Mouse (Mus musculus): ENCODE data around the gene Nav2.

The Nav2 gene

DNA sequence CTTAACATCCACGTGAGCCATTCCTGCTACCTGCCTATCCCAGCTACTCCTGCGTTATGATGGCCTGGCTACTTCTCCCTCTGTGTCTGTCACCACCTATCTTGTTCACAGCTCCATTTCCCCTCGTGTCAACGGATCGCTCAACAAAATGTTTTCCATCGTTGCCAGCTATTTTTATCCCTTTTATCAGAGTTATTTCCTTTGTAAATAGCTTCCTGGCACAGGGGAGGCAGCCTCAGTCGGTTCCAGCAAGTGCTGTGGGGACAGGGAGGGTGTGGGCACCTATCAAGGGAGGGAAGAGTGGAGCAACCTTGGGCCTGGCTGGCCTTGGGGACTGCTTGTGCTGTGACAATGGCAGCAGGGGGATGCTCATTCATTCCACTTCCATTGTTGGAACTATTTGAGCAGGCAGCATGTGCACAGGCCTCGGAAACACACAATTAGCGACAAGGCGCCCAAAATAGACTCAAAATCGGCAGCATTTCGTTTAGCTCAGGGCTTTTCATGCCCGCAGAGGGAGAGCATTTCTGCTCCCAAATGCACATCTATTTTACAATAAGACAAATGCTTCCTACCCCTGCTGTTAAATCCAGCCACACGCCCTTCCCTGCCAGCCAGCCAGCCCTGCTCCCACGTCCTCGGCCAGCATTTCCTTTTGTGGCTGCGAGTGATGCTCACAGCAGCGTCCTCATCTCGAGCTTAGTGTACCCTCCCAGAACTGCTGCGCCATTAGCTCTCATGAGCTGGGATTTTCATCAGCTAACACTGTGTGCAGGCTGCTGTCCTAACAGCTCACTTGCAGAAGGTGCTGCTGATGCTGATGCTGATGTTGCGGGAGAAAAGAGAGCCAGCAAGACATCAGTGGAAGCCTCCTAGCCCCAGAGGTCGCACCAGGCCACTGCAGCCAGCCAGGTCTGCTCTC is 237.5 kb downstream of the Nav2 start:
- in situ Hi-C loops (cut with MseI, MboI): no loop called here

DNA sequence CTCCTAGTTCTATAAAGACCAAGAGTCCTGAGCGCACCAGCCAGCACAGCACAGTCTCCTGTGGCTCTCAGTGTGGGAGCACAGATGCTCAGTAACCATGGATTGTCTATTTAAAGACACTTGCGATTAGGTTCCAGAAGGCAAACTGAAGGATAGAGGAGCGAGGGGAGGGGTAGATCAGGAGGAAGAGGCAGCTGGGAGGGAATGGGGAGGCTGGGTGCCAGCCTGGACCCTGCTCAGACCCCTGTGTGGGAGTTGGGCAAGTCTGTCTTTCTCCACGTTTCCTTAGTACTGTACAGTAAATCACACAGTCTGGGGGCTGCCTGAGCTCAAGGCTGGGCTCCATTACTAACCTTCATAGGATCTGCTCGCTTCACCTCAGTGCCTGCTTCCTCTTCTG is 243.8 kb downstream of the Nav2 start:
- in situ Hi-C loops (cut with MseI, MboI): no loop called here

- in situ Hi-C loops (cut with MseI, MboI): no loop called here
Observed at GRCm38 (mm10) chr7:49152713-49153112, 244.2 kb downstream of the Nav2 start.

DNA sequence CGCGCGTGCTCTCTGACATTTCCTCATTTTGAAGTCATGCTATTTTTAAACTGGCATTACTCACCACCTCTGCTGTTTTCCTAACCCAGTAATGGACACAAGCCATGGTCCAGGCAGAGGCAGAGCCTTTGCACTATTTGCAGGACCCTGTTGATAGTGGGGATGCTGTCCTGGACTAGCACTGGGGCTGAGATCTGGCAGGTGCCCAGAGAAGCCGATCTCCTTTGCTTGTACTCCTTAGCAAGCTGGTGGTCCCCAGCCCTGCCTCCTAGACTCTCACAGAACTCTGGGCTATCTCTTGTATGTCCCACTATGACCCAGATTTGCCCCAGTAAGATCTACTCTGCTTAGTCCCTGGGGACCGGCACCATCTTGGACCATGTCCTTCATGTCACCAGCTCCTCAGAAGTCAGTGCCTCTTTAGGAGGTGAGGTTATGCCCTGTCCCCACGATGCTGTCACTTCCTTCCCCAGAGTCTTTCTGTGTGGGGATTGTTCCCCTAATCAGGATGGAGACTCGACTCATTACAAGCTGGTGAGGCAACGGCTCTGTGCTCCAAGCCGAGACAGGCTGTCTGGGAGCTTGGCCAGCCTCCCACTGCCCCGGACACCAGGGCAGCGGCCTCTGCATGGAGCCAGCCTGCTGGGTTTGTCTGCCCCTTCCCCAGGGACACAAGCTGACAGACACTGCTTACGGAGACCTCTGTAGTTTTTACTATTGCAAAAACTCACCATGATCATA is 250.3 kb downstream of the Nav2 start:
- in situ Hi-C loops (cut with MseI, MboI): no loop called here

DNA sequence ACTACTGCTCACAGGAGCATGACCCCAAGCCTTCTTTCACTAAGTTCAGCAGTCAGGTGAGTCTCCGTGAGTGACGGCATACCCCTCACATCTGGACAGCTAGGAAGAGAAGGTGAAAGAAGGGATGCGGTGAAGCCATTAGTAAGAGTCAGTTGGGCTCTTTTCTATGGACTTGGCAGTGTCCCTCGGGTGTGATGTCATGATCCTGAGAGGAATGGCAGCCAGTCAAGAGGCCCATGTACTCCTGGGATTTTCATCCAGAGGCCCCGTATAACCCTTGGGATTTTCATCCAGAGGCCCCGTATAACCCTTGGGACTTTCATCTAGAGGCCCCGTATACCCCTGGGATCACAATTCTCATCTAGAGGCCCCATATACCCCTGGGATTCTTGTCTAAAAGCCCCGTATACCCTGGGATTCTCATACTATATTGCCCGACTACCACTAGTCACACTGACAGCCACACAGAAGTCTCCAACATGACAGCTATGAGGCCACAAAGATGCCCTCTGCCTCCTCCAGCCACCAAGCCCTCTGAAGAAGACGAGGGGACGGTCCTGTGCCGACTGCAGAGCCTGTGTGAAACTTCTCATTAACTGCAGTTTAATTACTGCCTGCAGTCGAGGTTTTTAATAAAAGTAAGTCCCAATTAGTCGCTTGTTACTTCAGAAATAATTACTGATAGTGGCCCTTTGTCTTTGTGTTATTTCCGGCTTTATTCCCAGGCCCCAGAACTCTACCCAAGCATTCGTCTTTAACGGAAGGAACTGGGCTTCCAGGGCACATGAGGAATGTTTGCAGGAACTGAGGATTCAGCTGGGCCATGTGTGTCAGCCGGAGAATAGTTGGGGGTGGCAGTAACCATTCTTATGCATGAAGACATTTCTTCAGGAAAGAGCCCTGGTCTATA is 251.4 kb downstream of the Nav2 start:
- in situ Hi-C loops (cut with MseI, MboI): no loop called here

- in situ Hi-C loops (cut with MseI, MboI): no loop called here
Observed at GRCm38 (mm10) chr7:49162079-49162478, 253.6 kb downstream of the Nav2 start.

- in situ Hi-C loops (cut with MseI, MboI): no loop called here
Observed at GRCm38 (mm10) chr7:49163789-49164188, 255.3 kb downstream of the Nav2 start.

DNA sequence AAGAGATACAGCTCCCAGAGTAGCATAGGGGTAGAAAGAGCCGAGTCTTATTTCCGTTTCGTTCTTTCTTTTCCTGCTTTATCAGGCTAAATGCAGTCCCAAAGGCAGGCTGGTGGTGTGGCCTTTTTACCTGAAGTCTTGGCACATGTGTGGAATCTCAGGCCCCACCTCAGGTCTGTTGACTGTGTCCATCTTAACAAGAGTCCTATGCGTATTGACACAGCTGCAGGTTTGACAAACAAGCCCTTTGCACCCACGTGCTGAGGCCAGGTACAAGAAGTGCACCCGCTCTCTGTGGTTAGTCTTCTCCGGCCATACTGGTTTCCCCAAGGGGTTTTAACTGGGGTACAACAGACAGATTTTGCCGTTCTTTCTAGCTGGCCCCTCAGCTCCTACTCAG is 256.4 kb downstream of the Nav2 start:
- in situ Hi-C loops (cut with MseI, MboI): no loop called here

DNA sequence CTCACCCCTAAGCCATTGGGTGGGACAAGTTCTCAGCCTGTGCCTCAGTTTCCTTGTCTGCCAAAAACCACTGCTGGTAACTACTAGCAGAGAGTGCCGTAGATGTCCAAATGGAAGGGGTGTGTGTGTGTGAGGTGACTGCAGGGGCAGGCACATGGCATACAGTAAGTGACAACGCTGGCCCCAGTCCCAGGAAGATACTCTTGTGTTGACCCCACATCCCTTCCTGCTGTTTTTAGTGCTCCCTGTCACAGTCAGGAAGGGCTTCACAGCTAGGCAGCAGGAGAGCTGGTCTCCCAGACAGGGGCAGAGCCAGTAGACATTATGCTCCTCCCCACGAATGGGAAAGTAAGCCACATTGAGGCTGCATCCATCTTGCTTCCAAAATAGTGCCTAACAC is 264.4 kb downstream of the Nav2 start:
- in situ Hi-C loops (cut with MseI, MboI): no loop called here

- in situ Hi-C loops (cut with MseI, MboI): no loop called here
Observed at GRCm38 (mm10) chr7:49175784-49176409, 267.4 kb downstream of the Nav2 start.

DNA sequence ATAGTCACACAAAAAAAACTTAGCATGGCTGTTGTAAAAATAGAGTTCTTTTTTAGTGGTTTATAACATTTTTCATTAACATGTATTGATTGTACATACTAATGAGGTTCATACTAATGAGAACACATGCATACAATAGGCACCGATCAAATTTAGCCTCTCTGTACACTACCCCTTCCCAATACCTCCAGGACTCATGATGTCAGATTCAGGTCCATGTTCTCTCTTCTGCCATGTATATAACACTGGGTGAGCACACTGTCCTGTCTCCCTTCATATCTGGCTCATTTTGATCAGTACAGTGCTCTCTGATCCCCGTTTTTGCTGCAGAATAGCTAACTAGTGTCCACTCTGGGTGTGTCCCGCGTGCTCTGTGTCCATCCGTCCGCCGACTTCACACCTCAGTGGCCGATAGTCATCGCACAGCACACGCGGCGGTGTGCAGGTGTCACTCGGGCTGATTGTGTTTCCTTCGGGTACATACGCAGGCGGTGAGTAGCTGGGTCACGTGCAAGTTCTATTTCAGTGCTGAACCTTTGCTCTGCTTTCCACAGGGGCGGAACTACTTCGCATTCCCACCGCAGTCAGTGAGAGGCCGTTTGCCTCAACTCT is 268.2 kb downstream of the Nav2 start:
- in situ Hi-C loops (cut with MseI, MboI): no loop called here

GRCm38 (mm10) chr7:49178217-49178616 is 269.7 kb downstream of the Nav2 start:
- in situ Hi-C loops (cut with MseI, MboI): no loop called here

GRCm38 (mm10) chr7:49181010-49181409 is 272.5 kb downstream of the Nav2 start:
- in situ Hi-C loops (cut with MseI, MboI): no loop called here

- in situ Hi-C loops (cut with MseI, MboI): no loop called here
Observed at GRCm38 (mm10) chr7:49182427-49182826, 273.9 kb downstream of the Nav2 start.

DNA sequence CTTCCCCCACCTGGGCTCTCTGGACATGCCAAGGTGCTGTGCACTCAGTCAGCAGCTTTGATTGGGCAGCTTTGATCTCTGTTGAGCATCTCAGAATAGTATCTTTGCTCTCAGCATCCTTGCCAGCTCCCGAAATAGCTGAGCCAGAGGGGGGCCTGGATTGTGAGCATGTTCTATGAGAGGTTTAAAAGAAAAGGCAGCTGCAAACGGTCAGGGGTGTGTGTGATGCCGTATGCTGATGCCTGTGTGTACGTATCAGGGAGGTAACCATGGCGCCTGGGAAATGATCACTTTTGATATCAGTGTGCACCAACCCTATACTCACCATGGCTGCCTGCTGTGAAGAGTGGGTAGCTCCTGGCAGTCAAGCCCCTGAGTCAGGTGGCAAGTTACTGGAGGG is 275.2 kb downstream of the Nav2 start:
- in situ Hi-C loops (cut with MseI, MboI): no loop called here

DNA sequence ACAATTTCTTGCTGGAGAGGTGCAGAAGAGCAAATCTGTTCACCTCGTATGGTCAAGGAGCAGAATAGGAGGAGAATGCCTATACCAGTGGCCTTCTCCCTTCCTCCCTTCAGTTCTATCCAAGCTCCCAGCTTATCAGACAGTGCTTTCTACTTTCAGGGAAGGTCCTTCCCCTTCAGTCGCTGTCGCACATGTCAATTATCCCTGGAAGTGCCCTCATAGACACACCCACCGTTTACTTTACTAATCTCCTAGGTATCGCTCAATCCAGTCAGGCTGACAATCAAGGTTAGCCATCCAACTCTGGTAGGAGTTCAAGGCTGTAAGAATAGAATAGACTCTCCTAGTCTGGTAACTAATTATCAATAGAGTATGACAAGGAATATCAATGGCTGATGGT is 277.5 kb downstream of the Nav2 start:
- in situ Hi-C loops (cut with MseI, MboI): no loop called here

GRCm38 (mm10) chr7:49189364-49189763 is 280.8 kb downstream of the Nav2 start:
- in situ Hi-C loops (cut with MseI, MboI): no loop called here

DNA sequence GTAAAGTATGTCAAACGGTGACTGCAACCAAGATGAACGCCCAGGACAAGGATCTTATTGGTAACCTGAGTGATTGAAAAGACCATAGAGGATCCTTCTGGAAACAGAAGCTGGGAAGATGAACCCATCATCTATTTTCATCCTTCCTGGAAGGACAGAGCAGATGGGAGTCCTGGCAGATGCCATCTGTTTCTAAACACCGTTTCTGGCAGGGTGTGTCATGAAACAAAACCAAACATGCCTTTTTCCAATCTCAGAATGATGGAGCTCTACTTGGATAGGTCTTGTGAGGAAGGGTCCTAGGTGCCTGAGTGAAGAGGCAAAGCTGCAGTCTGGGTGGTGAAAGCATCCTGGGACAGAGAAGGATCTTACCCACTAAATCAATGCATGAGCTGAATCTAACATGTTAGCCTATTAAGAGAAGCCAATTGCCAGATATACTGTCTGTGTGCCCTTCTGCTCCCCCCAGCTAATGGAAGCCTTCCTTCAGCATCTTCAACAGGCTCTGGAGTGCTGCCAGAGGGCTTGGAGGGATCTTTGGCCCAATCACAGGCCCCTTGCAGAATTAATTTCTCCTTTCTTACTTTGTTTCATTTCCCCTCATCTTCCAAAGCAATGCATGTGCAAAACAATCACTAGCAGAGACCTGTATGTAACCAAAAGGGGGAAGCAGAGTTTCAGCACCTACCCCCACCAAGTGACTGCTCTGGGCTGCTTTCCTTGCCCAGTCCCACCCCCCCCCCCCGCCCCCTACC is 281.9 kb downstream of the Nav2 start:
- in situ Hi-C loops (cut with MseI, MboI): no loop called here

- in situ Hi-C loops (cut with MseI, MboI): no loop called here
Observed at GRCm38 (mm10) chr7:49191081-49191678, 282.7 kb downstream of the Nav2 start.

All from mouse trophoblast stem cell (cell line).